Mouse (Mus musculus): ENCODE results near the gene Fuca1. TPM values are rescaled to one million over a fixed set of nuclear protein-coding genes. Genes with fewer than 3 reads are reported as not detected.
"Not testable (repeated sequence)": the region's sequence is repeated elsewhere in the genome, so short reads cannot be mapped to it uniquely, and the experiment has no call there.

The Fuca1 gene
- total RNA-seq, 2 experiments from 2014 or later, result 95.5 to 101 TPM

- DNase-seq (ENCODE audit: low spot score in 2 of 2), result no peak
Measured at GRCm38 (mm10) chr4:135921257-135922120, 954 bp downstream of the Fuca1 start.

GRCm38 (mm10) chr4:135922190-135922589 is 1.7 kb downstream of the Fuca1 start:
- DNase-seq (ENCODE audit: low spot score in 2 of 2), result no peak

DNA sequence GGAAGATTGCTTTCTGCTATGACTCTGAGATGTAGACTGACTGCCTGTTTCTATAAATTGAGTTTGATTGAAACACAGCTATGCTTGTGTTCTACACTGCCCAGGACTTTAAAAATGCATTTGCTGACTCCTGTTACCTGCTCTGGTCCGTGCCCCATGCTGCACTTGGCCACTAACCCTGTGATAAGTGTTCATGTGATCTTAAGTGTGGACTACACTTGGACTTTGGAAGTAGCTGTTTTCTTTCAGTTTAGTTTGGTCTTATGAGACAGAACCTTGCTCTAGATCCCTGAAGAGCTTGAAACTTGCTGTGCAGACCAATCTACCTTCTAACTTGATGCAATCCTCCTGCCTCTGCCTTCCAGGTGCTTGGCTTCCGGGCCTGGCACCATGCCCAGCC is 3.9 kb downstream of the Fuca1 start:
- DNase-seq (ENCODE audit: low spot score in 2 of 2), result no peak

DNA sequence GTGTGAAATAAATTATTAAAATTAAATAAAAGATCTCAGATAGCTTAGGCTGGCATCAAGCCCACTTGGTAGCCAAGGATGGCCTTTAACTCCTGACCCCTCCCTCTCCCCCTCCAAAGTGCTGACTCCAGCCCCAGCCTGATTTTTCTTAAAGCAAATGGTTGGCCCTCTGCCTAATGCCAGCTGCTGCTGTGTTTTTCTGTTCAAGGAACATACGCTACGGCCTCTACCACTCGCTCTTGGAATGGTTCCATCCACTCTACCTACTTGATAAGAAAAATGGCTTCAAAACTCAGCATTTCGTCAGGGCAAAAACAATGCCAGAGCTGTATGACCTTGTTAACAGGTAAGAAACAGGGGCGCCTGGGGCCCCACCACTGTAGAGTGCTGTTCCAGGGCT is 4.8 kb downstream of the Fuca1 start:
- no peak for DNase-seq (ENCODE audit: low spot score in 2 of 2)

GRCm38 (mm10) chr4:135926195-135926808 is 5.8 kb downstream of the Fuca1 start:
- no peak for DNase-seq (ENCODE audit: low spot score in 2 of 2)

GRCm38 (mm10) chr4:135926861-135927260 is 6.3 kb downstream of the Fuca1 start:
- DNase-seq (ENCODE audit: low spot score in 2 of 2), result no peak

GRCm38 (mm10) chr4:135928376-135928775 is 7.8 kb downstream of the Fuca1 start:
- no peak for DNase-seq (ENCODE audit: low spot score in 2 of 2)

DNA sequence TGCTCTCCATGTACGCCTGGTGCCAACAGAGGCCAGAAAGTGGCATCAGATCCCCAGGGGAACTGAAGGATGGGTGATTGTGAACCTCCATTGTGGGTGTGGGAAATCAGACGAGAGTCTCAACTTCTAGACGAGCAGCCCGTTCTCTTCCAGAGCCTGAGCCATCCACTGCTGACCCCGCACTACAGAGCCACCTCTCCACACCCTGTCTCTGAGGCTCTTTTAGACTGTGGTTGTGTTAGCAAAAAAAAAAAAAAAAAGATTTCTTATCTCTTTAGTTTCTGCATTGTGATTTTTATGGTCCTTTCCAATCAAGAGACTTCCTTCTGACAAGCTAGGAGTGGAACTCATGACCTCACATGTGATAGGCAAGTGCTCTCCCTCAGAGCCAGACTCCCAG is 8.9 kb downstream of the Fuca1 start:
- DNase-seq (ENCODE audit: low spot score in 2 of 2), result no peak

DNA sequence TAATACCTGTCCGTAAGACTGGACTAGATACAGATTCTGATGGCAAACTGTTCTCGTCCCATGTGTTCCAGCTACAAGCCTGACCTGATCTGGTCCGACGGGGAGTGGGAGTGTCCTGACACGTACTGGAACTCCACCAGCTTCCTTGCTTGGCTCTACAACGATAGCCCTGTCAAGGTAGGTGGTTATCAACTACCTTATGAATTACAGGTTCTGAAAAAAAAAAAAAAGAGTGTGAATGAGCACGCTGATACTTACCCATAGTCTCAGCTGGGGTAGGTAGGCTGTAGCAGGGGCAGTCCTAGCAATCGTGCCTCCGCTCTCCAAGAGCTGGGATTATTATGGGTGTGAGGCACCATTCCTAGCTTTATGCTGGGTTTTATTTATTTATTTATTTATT is 9.3 kb downstream of the Fuca1 start:
- DNase-seq (ENCODE audit: low spot score in 2 of 2), result no peak

DNA sequence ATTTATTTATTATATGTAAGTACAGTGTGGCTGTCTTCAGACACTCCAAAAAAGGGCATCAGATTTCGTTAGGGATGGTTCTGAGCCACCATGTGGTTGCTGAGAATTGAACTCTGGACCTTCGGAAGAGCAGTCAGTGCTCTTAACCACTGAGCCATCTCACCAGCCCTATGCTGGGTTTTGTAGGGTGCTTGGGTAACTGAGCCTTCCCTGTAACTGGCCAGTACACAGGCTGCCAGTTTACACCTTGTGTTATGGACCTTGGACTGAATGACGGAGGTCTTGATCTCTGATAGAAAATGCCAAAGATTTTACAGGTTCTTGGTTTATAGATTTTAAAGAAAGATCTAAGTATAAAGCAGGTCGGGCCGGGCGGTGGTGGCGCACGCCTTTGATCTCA is 9.7 kb downstream of the Fuca1 start:
- DNase-seq (ENCODE audit: low spot score in 2 of 2), result no peak

DNA sequence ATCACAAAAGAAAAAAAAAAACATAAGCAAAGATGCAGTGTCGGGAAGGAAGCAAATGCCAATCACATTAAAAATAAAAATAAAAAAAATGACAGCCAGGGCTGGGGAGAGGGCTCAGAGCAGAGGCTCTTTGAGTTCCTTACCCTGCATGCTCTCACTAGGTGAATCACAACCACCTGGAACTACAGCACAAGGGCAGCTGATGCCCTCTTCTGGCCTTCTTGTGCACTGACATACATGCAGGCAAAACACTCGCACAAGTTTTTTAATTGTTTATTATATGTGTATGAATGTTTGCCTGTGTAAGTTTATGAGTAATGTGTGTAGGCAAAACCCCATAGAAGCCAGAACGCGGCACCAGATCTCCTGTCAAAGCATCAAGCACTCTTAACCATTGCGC is 11.3 kb downstream of the Fuca1 start:
- DNase-seq (ENCODE audit: low spot score in 2 of 2), result no peak

DNA sequence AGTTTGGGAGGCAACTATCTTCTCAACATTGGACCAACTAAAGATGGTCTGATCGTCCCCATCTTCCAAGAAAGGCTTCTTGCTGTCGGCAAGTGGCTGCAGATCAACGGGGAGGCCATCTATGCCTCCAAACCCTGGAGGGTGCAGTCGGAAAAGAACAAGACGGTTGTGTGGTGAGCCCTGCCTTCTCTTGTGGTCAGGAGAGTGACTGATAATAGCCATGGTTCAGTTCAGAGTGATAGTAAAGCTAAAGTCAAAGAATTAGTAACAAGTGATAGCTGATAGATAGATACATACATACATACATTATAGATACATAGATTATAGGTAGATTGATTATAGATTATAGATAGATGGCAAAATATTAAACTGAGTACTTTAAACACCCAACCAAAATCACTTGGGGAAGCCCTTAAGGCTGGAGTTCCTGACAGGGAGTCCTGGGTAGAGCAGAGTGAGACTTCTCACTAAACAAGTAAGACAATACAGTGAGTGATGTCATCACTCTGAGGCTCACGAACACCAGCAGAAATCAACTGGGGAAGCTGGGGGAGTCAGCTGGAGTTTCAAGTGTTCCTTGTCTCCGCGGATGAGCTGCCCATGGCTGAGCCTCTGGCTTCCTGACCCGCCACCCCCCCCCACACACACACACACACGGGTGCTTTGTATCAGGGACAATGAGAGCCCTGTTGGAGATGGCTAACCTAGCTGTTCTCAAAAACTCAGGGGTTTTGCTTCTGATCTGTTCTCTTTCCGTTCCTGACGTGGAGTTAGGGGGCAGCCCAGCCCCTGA is 14.4 kb downstream of the Fuca1 start:
- DNase-seq (ENCODE audit: low spot score in 2 of 2), result no peak

DNA sequence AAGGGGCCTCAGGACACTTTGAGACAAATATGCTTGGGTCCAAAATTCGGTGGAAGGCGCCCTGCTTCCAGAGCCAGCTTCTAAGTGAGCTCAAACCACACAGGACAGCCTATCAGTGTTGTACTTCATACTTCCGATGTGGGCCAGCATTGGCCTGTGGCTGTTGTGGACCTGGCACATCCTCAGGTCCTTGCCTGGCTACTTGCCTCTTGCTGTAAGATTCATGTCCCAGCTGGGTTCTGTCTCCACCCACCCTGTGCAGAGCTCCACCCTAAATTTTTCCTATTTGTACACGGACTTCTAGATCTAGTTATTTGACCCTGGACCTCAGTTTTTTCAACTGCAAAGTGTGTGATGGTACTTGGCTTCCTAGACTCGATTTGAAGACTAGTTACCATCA is 15.0 kb downstream of the Fuca1 start:
- DNase-seq (ENCODE audit: low spot score in 2 of 2), result no peak

DNA sequence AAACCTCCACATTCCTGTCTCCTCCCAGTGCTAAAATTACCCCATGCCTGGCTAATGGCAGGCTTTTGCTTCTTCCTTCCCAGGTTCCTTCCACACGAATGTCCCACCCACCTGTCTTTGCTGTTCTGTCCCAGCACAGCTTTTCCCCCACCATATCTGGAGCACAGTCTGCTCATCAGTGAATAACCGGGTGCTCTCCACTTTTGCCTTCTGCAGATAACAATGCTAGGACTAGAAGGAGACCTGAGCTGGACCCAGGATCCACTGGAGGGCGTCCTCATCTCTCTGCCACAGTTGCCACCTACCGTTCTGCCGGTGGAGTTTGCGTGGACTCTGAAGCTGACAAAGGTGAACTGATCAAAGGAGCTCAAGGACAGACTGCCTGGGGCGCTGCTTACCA is 18.3 kb downstream of the Fuca1 start:
- DNase-seq (ENCODE audit: low spot score in 2 of 2), result no peak

GRCm38 (mm10) chr4:135941026-135941425 is 20.5 kb downstream of the Fuca1 start:
- not testable (repeated sequence) for DNase-seq (ENCODE audit: low spot score in 2 of 2)

- no peak for DNase-seq (ENCODE audit: low spot score in 2 of 2)
Measured at GRCm38 (mm10) chr4:135942193-135942592, 21.7 kb downstream of the Fuca1 start.

DNA sequence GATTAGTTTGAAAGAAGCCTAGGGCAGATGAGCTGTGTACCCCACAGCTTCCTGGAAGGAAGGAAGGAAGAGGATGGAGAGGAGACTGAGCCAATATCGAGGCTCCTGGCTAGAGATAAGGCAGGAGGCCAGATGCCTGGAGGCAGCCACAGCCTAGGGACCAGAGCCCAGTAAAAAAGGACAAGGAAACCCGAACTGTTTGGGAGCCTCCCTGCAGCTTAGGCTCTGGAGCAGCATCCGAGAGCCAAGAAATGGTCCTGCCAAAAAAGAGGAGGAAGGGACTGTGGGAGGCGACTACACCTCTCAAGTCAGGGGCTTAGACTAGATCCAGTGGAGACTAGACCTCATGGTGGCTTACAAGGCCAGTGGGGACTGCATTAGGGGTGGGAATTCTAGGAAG is 22.9 kb downstream of the Fuca1 start:
- DNase-seq (ENCODE audit: low spot score in 2 of 2), result no peak

DNA sequence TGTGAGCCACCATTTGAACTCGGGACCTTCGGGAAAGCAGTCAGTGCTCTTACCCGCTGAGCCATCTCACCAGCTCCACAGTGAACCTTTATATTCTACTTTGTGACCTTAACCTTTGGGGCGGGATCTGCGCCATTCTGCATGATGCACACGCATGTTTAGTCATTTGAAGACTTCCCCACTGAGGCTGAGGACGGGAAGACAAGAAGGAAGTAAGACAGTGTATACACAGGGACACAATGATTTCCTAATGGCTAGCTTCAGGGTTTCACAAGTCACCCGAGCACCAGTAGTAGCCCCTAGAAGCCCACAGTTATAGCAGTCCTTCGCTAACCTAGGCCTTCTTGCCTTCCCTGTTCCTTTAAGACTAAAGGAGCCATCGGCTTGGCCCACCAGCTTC is 25.2 kb downstream of the Fuca1 start:
- DNase-seq (ENCODE audit: low spot score in 2 of 2), result no peak

DNA sequence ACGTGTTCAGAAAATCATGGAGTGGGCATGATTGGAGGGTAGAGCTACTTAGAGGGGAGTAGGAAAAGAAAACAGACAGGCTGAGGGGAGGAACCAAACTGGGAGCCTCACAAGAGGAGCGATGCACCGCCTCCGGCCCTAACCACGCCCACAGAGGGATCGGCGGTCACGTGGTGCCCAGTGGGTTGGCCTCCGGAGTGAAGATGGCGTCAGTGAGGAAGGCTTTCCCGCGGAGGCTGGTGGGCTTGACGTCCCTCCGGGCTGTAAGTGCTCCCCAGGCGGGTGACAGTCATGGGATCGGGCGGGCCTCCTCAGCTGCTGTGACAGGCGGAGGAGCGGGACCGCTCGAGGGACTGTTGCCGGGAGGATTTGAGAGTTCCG is 25.7 kb downstream of the Fuca1 start, which contains the start of gene Hmgcl:
Gene Hmgcl, plus strand, starts transcription at position 171 of the 381 bp plus-strand sequence.
- peak; percentile 94 for DNase-seq (ENCODE audit: low spot score in 2 of 2)

DNA sequence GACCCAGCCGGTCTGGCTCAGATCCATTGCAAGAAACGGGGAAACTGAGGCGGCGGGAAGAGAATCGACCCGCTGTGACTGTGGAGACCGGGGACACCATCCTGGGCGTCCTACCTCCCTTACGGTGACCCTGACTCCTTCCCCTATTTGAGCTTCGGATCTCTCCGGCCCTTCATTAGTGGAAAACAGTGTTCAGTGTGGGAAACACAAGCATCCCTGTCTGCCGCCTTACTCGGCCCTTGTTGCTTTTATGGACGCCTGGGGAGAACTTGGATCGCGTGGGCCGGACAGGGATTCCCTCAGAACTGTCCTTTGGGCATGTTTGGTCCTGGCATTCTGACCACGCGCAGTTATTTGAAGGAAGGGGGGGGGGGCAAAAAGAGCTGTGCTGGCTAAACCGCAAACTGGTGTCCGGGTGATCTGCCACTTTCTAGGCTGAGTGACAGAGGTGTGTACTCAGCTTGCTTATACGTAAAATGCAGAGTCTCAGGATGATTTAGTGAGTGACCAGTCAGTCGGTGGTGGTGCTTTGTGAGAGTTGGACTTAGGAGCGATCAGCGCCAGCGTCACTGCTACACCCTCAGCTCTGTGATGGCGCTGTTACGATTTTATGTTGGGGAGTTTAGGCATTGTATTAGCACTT is 26.2 kb downstream of the Fuca1 start:
- no peak for DNase-seq (ENCODE audit: low spot score in 2 of 2)

- no peak for DNase-seq (ENCODE audit: low spot score in 2 of 2)
Measured at GRCm38 (mm10) chr4:135948142-135948541, 27.6 kb downstream of the Fuca1 start.

Data from adrenal gland, adult 18-20 months (tissue).